Mouse (Mus musculus) embryonic facial prominence, embryonic 10.5 days (tissue): ENCODE measurements around the gene Selp. TPM values are rescaled to one million over a fixed set of nuclear protein-coding genes. Genes with fewer than 3 reads are reported as not detected.

Source experiments
- DNase-seq: peaks from one replicate; pipeline ENCODE4 v3.0.0-alpha.2; 2017; ENCODE audit warnings: low spot score
- H3K27ac ChIP-seq: fragments of 300-500 bp; sonication (generic); replicated peaks from 2 replicates; pipeline ENCODE4 v1.5.1; 2016; ENCODE audit warnings: mild to moderate bottlenecking
- H3K27me3 ChIP-seq: fragments of 300-500 bp; sonication (generic); replicated peaks from 2 replicates; pipeline ENCODE4 v1.6.1; 2016; ENCODE audit warnings: low read depth, mild to moderate bottlenecking; ENCODE audit not compliant: poor library complexity, severe bottlenecking
- H3K36me3 ChIP-seq: fragments of 300-500 bp; sonication (generic); replicated peaks from 2 replicates; pipeline ENCODE4 v1.6.1; 2016; ENCODE audit warnings: mild to moderate bottlenecking, moderate library complexity
- H3K4me1 ChIP-seq: fragments of 300-500 bp; sonication (generic); 2 replicates; pipeline ENCODE4 v1.6.1; 2016
- H3K4me3 ChIP-seq: fragments of 300-500 bp; sonication (generic); 2 replicates; pipeline ENCODE4 v1.5.1; 2016; ENCODE audit warnings: mild to moderate bottlenecking, moderate library complexity
- H3K9me3 ChIP-seq: fragments of 300-500 bp; sonication (generic); 2 replicates; pipeline ENCODE4 v1.6.1; 2016; ENCODE audit warnings: mild to moderate bottlenecking
- WGBS: fragments of 180-500 bp; shearing (Covaris S2); methylation state at CpG from one replicate; pipeline ENCODE4 v1.1.7; 2016; 5-methylcytosine and 5-hydroxymethylcytosine counted together
- polyA plus RNA-seq: library from polyadenylated mRNA; unstranded; fragments of >200 nt; fragmentation: Nextera tagmentation; extraction: Ambion mirVana; gene quantifications from 2 replicates; pipeline ENCODE4 v1.2.1, GENCODE M21; 2016

The Selp gene
- polyA plus RNA-seq, 1 experiment from 2014 or later = not detected

- Histone ChIP-seq H3K4me3 (no peak overlapping the region), H3K9me3 (no peaks in the 10 kb centered on the region), H3K27me3 (no peaks in the 10 kb centered on the region), H3K36me3 (no peaks in the 10 kb centered on the region), H3K27ac (no peak overlapping the region), H3K4me1 (peaks cover 8% of the 10 kb centered on the region; the same call in 1 of the 2 replicates)
- no peak for DNase-seq
- 93% methylated on average over 2 of the region's 2 CpGs for WGBS
These were observed 44.7 kb downstream of the Selp start for GRCm38 (mm10) chr1:164159781-164160180.

- Histone ChIP-seq H3K27me3 (no peaks in the 10 kb centered on the region), H3K4me1 (peaks cover 8% of the 10 kb centered on the region; the same call in 1 of the 2 replicates), H3K27ac (no peak overlapping the region), H3K36me3 (no peaks in the 10 kb centered on the region), H3K4me3 (no peak overlapping the region), H3K9me3 (no peaks in the 10 kb centered on the region)
- no peak for DNase-seq
- 85% methylated on average over 5 of the region's 5 CpGs for WGBS
These were observed 47.7 kb downstream of the Selp start for GRCm38 (mm10) chr1:164162745-164163144.

- whole genome bisulfite sequencing = 82% methylated on average over 4 of the region's 4 CpGs
- Histone ChIP-seq H3K27ac (no peak overlapping the region), H3K4me1 (no peaks in the 10 kb centered on the region), H3K4me3 (no peak overlapping the region), H3K9me3 (no peaks in the 10 kb centered on the region), H3K36me3 (no peaks in the 10 kb centered on the region), H3K27me3 (no peaks in the 10 kb centered on the region)
- DNase-seq = no peak
These were observed 53.8 kb downstream of the Selp start for GRCm38 (mm10) chr1:164168818-164169217.

- Histone ChIP-seq H3K4me1 (no peaks in the 10 kb centered on the region), H3K27ac (no peak overlapping the region), H3K36me3 (no peaks in the 10 kb centered on the region), H3K4me3 (no peak overlapping the region), H3K27me3 (no peaks in the 10 kb centered on the region), H3K9me3 (no peaks in the 10 kb centered on the region)
- WGBS = 81% methylated on average over 2 of the region's 2 CpGs
- no peak for DNase-seq
These were observed 55.4 kb downstream of the Selp start for GRCm38 (mm10) chr1:164170434-164170833.

GRCm38 (mm10) chr1:164173145-164173544 is 58.1 kb downstream of the Selp start:
- no peak overlapping the region for H3K4me3 ChIP-seq
- no peaks in the 10 kb centered on the region for H3K9me3 ChIP-seq
- DNase-seq = no peak
- no peaks in the 10 kb centered on the region for H3K36me3 ChIP-seq
- H3K4me1 ChIP-seq = no peaks in the 10 kb centered on the region
- no peak overlapping the region for H3K27ac ChIP-seq
- WGBS = 89% methylated on average over 4 of the region's 4 CpGs
- H3K27me3 ChIP-seq = no peaks in the 10 kb centered on the region

GRCm38 (mm10) chr1:164176856-164177255 is 61.8 kb downstream of the Selp start:
- Histone ChIP-seq H3K4me1 (no peaks in the 10 kb centered on the region), H3K27me3 (no peaks in the 10 kb centered on the region), H3K9me3 (no peaks in the 10 kb centered on the region), H3K36me3 (no peaks in the 10 kb centered on the region), H3K4me3 (no peak overlapping the region), H3K27ac (no peak overlapping the region)
- DNase-seq = no peak

- no peak for DNase-seq
- Histone ChIP-seq H3K9me3 (no peaks in the 10 kb centered on the region), H3K27ac (no peak overlapping the region), H3K27me3 (no peaks in the 10 kb centered on the region), H3K4me1 (no peaks in the 10 kb centered on the region), H3K4me3 (no peak overlapping the region), H3K36me3 (no peaks in the 10 kb centered on the region)
- WGBS = 87% methylated on average over 6 of the region's 6 CpGs
These were observed 63.4 kb downstream of the Selp start for GRCm38 (mm10) chr1:164178429-164178828.

GRCm38 (mm10) chr1:164184142-164184870 is 69.2 kb downstream of the Selp start:
- no peaks in the 10 kb centered on the region for H3K27me3 ChIP-seq
- 45% methylated on average over 16 of the region's 16 CpGs for WGBS
- H3K27ac ChIP-seq = no peak overlapping the region
- peak overlapping the region; percentile 36; the same call in 1 of the 2 replicates for H3K4me3 ChIP-seq
- no peaks in the 10 kb centered on the region for H3K36me3 ChIP-seq
- DNase-seq = peak; percentile 58
- 0 out of 2 replicates have a peak, but pooled peaks cover 5% of the 10 kb centered on the region for H3K4me1 ChIP-seq
- H3K9me3 ChIP-seq = no peaks in the 10 kb centered on the region

GRCm38 (mm10) chr1:164184871-164185223 is 69.8 kb downstream of the Selp start:
- no peak for DNase-seq
- H3K4me1 ChIP-seq = 0 out of 2 replicates have a peak, but pooled peaks cover 5% of the 10 kb centered on the region
- H3K27ac ChIP-seq = no peak overlapping the region
- H3K4me3 ChIP-seq = no peak overlapping the region
- no peaks in the 10 kb centered on the region for H3K9me3 ChIP-seq
- no peaks in the 10 kb centered on the region for H3K36me3 ChIP-seq
- 49% methylated on average over 8 of the region's 8 CpGs for WGBS
- H3K27me3 ChIP-seq = no peaks in the 10 kb centered on the region

- Histone ChIP-seq H3K4me1 (0 out of 2 replicates have a peak, but pooled peaks cover 5% of the 10 kb centered on the region), H3K27ac (no peak overlapping the region), H3K9me3 (no peaks in the 10 kb centered on the region), H3K36me3 (no peaks in the 10 kb centered on the region), H3K4me3 (no peak overlapping the region), H3K27me3 (no peaks in the 10 kb centered on the region)
- whole genome bisulfite sequencing = 72% methylated on average over 4 of the region's 4 CpGs
- DNase-seq = no peak
These were observed 70.3 kb downstream of the Selp start for GRCm38 (mm10) chr1:164185316-164185715.

GRCm38 (mm10) chr1:164187002-164187560 is 72.0 kb downstream of the Selp start:
- Histone ChIP-seq H3K36me3 (no peaks in the 10 kb centered on the region), H3K27ac (no peak overlapping the region), H3K4me1 (0 out of 2 replicates have a peak, but pooled peaks cover 5% of the 10 kb centered on the region), H3K4me3 (no peak overlapping the region), H3K27me3 (no peaks in the 10 kb centered on the region), H3K9me3 (no peaks in the 10 kb centered on the region)
- 88% methylated on average over 1 of the region's 1 CpGs for WGBS
- DNase-seq = no peak

GRCm38 (mm10) chr1:164199551-164199950 is 84.5 kb downstream of the Selp start:
- H3K4me3 ChIP-seq = no peak overlapping the region
- no peak overlapping the region for H3K27ac ChIP-seq
- WGBS = 88% methylated on average over 4 of the region's 4 CpGs
- no peaks in the 10 kb centered on the region for H3K27me3 ChIP-seq
- H3K4me1 ChIP-seq = no peaks in the 10 kb centered on the region
- no peaks in the 10 kb centered on the region for H3K36me3 ChIP-seq
- no peaks in the 10 kb centered on the region for H3K9me3 ChIP-seq
- DNase-seq = no peak
